Mouse (Mus musculus) MEL (cell line): ENCODE measurements around the gene Tmem81. TPM values are rescaled to one million over a fixed set of nuclear protein-coding genes. Genes with fewer than 3 reads are reported as not detected.

Experiments used
- DNase-seq: peaks from one replicate; pipeline ENCODE4 v3.0.0; 2011; ENCODE audit warnings: low read depth, low spot score
- H3K27ac ChIP-seq: 2 replicates; pipeline ENCODE4 v1.5.1; 2012; ENCODE audit warnings: low read depth, mild to moderate bottlenecking, control low read depth, low read length, moderate library complexity; ENCODE audit not compliant: control insufficient read depth
- H3K27me3 ChIP-seq, 2 experiments: fragments of 150-350 bp in 1 of 2; sonication (generic) in 1 of 2; 2 replicates each; pipeline ENCODE4 v1.6.1; 2012; ENCODE audit warnings: low read length in 2 of 2, mild to moderate bottlenecking in 2 of 2, improper control_type of control experiment in 1 of 2, moderate library complexity in 1 of 2; ENCODE audit not compliant: insufficient read depth in 2 of 2, control insufficient read depth in 1 of 2
- H3K36me3 ChIP-seq, 2 experiments: 2 replicates each; pipeline ENCODE4 v1.6.1; 2012 to 2014; ENCODE audit warnings: low read length in 2 of 2, improper control_type of control experiment in 1 of 2, inconsistent platforms in 1 of 2, mild to moderate bottlenecking in 1 of 2; ENCODE audit not compliant: insufficient read depth in 2 of 2, control insufficient read depth in 1 of 2
- H3K4me1 ChIP-seq, 2 experiments: fragments of 150-350 bp in 1 of 2; sonication (generic) in 1 of 2; 2 replicates each; pipeline ENCODE4 v1.6.1; 2012; ENCODE audit warnings: low read length in 2 of 2, improper control_type of control experiment in 1 of 2, mild to moderate bottlenecking in 1 of 2; ENCODE audit not compliant: insufficient read depth in 2 of 2, control insufficient read depth in 1 of 2
- H3K4me3 ChIP-seq, 2 experiments: fragments of 150-350 bp in 1 of 2; sonication (generic) in 1 of 2; 2 replicates each; pipeline ENCODE4 v1.5.1; 2012; ENCODE audit warnings: low read depth in 2 of 2, low read length in 2 of 2, mild to moderate bottlenecking in 2 of 2, moderate library complexity in 2 of 2, control low read depth in 1 of 2, improper control_type of control experiment in 1 of 2; ENCODE audit not compliant: control insufficient read depth in 1 of 2, insufficient read depth in 1 of 2
- H3K79me2 ChIP-seq: 2 replicates; pipeline ENCODE4 v1.6.1; 2012; ENCODE audit warnings: mild to moderate bottlenecking, low read length, moderate library complexity; ENCODE audit not compliant: control insufficient read depth, poor library complexity, insufficient read depth
- H3K9ac ChIP-seq: 2 replicates; pipeline ENCODE4 v1.6.1; 2012; ENCODE audit warnings: low read depth, mild to moderate bottlenecking, control low read depth, low read length, moderate library complexity; ENCODE audit not compliant: control insufficient read depth, poor library complexity, severe bottlenecking
- H3K9me3 ChIP-seq: fragments of 150-350 bp; sonication (generic); replicated peaks from 2 replicates; pipeline ENCODE4 v1.6.1; 2012; ENCODE audit warnings: mild to moderate bottlenecking, low read length, improper control_type of control experiment, moderate library complexity; ENCODE audit not compliant: insufficient read depth
- CHD1 ChIP-seq: IDR thresholded peaks from 2 replicates; pipeline ENCODE4 v1.6.1; 2012; ENCODE audit warnings: low read depth, mild to moderate bottlenecking, inconsistent platforms, low read length, improper control_type of control experiment
- CHD2 ChIP-seq: IDR thresholded peaks from 2 replicates; pipeline ENCODE4 v1.6.1; 2011; ENCODE audit warnings: low read length, improper control_type of control experiment
- CTCF ChIP-seq, 3 experiments: IDR thresholded peaks in 2 of 3; conservative IDR thresholded peaks in 1 of 3; 2 replicates each; pipeline ENCODE4 v1.5.1; 2011 to 2012; ENCODE audit warnings: low read length in 3 of 3, low read depth in 2 of 3, mild to moderate bottlenecking in 2 of 3, improper control_type of control experiment in 1 of 3, inconsistent platforms in 1 of 3, mixed read lengths in 1 of 3, moderate library complexity in 1 of 3; ENCODE audit not compliant: control insufficient read depth in 1 of 3, insufficient read depth in 1 of 3, poor library complexity in 1 of 3, severe bottlenecking in 1 of 3
- E2F4 ChIP-seq: IDR thresholded peaks from 2 replicates; pipeline ENCODE4 v1.6.1; 2011; ENCODE audit warnings: low read depth, low read length, improper control_type of control experiment, borderline replicate concordance
- EP300 ChIP-seq, 2 experiments: IDR thresholded peaks; 2 replicates each; pipeline ENCODE4 v1.6.1; 2011; ENCODE audit warnings: improper control_type of control experiment in 2 of 2, low read length in 2 of 2, low read depth in 1 of 2, mild to moderate bottlenecking in 1 of 2
- ETS1 ChIP-seq: IDR thresholded peaks from 2 replicates; pipeline ENCODE4 v1.6.1; 2012; ENCODE audit warnings: low read depth, mild to moderate bottlenecking, inconsistent platforms, low read length, improper control_type of control experiment, moderate library complexity
- HCFC1 ChIP-seq: IDR thresholded peaks from 2 replicates; pipeline ENCODE4 v1.6.1; 2012; ENCODE audit warnings: low read depth, mild to moderate bottlenecking, inconsistent platforms, low read length, improper control_type of control experiment, moderate library complexity
- JUND ChIP-seq: IDR thresholded peaks from 2 replicates; pipeline ENCODE4 v1.6.1; 2011; ENCODE audit warnings: low read depth, mild to moderate bottlenecking, improper control_type of control experiment, low read length
- KAT2A ChIP-seq: conservative IDR thresholded peaks from 2 replicates; pipeline ENCODE4 v1.6.1; 2012; ENCODE audit warnings: low read depth, low read length, improper control_type of control experiment, inconsistent platforms
- MAFK ChIP-seq: IDR thresholded peaks from 2 replicates; pipeline ENCODE4 v1.6.1; 2011; ENCODE audit warnings: low read depth, mild to moderate bottlenecking, low read length, improper control_type of control experiment, borderline replicate concordance
- MAZ ChIP-seq: IDR thresholded peaks from 2 replicates; pipeline ENCODE4 v1.6.1; 2012; ENCODE audit warnings: low read depth, mild to moderate bottlenecking, inconsistent platforms, low read length, improper control_type of control experiment
- MEF2A ChIP-seq: IDR thresholded peaks from 2 replicates; pipeline ENCODE4 v1.6.1; 2014; ENCODE audit warnings: low read depth, mild to moderate bottlenecking, inconsistent platforms, low read length, improper control_type of control experiment; ENCODE audit not compliant: poor library complexity, insufficient replicate concordance, severe bottlenecking; ENCODE audit errors: extremely low read depth
- MXI1 ChIP-seq: IDR thresholded peaks from 2 replicates; pipeline ENCODE4 v1.6.1; 2011; ENCODE audit warnings: mild to moderate bottlenecking, low read depth, low read length, improper control_type of control experiment
- MYB ChIP-seq: IDR thresholded peaks from 2 replicates; pipeline ENCODE4 v1.6.1; 2011; ENCODE audit warnings: mild to moderate bottlenecking, low read depth, low read length, improper control_type of control experiment
- MYC ChIP-seq: IDR thresholded peaks from 2 replicates; pipeline ENCODE4 v1.6.1; 2011; ENCODE audit warnings: low read depth, mild to moderate bottlenecking, low read length, improper control_type of control experiment, moderate library complexity
- NRF1 ChIP-seq: IDR thresholded peaks from 2 replicates; pipeline ENCODE4 v1.6.1; 2014; ENCODE audit warnings: low read depth, mild to moderate bottlenecking, inconsistent platforms, low read length, improper control_type of control experiment, moderate library complexity; ENCODE audit not compliant: poor library complexity, insufficient read depth, severe bottlenecking
- POLR2A ChIP-seq, 2 experiments: IDR thresholded peaks; 2 replicates each; pipeline ENCODE4 v1.6.1; 2011 to 2012; ENCODE audit warnings: low read length in 2 of 2, mild to moderate bottlenecking in 2 of 2, control low read depth in 1 of 2, improper control_type of control experiment in 1 of 2, low read depth in 1 of 2, moderate library complexity in 1 of 2; ENCODE audit not compliant: control insufficient read depth in 1 of 2, insufficient read depth in 1 of 2, poor library complexity in 1 of 2
- POLR2AphosphoS2 ChIP-seq: IDR thresholded peaks from 2 replicates; pipeline ENCODE4 v1.6.1; 2011; ENCODE audit warnings: low read length, improper control_type of control experiment
- POLR2AphosphoS5 ChIP-seq: IDR thresholded peaks from 2 replicates; pipeline ENCODE4 v1.6.1; 2012; ENCODE audit warnings: low read depth, borderline replicate concordance, mild to moderate bottlenecking, inconsistent platforms, low read length, moderate library complexity, mixed read lengths
- RAD21 ChIP-seq: IDR thresholded peaks from 2 replicates; pipeline ENCODE4 v1.6.1; 2011; ENCODE audit warnings: mild to moderate bottlenecking, low read depth, low read length, improper control_type of control experiment
- SIN3A ChIP-seq: IDR thresholded peaks from 2 replicates; pipeline ENCODE4 v1.6.1; 2012; ENCODE audit warnings: low read length, improper control_type of control experiment, inconsistent platforms
- TCF12 ChIP-seq: IDR thresholded peaks from 2 replicates; pipeline ENCODE4 v1.6.1; 2014; ENCODE audit warnings: low read depth, mild to moderate bottlenecking, inconsistent platforms, low read length, improper control_type of control experiment, moderate library complexity
- USF2 ChIP-seq, 2 experiments: IDR thresholded peaks; 2 replicates each; pipeline ENCODE4 v1.6.1; 2011 to 2012; ENCODE audit warnings: improper control_type of control experiment in 2 of 2, low read length in 2 of 2, borderline replicate concordance in 1 of 2, inconsistent platforms in 1 of 2, low read depth in 1 of 2, mild to moderate bottlenecking in 1 of 2; ENCODE audit not compliant: insufficient read depth in 1 of 2
- ZC3H11A ChIP-seq: IDR thresholded peaks from 2 replicates; pipeline ENCODE4 v1.6.1; 2012; ENCODE audit warnings: low read depth, mild to moderate bottlenecking, inconsistent platforms, low read length, improper control_type of control experiment
- ZNF384 ChIP-seq: IDR thresholded peaks from 2 replicates; pipeline ENCODE4 v1.6.1; 2012; ENCODE audit warnings: low read depth, mild to moderate bottlenecking, inconsistent platforms, low read length, improper control_type of control experiment
- polyA plus RNA-seq, 2 experiments: library from polyadenylated mRNA; stranded (reverse) in 1 of 2; unstranded in 1 of 2; fragments of >175 nt in 1 of 2; fragments of >200 nt in 1 of 2; gene quantifications; 2 replicates each; pipeline versions ENCODE4 v1.2.1 to v1.2.4; 2012; ENCODE audit warnings: low replicate concordance in 2 of 2, low read depth in 1 of 2; ENCODE audit not compliant: insufficient read length in 2 of 2, insufficient read depth in 1 of 2, missing spikeins in 1 of 2
- total RNA-seq: library from RNA; depleted of rRNA; stranded (reverse); fragments of 300-350 nt; gene quantifications from 2 replicates; pipeline ENCODE4 v1.2.3, GENCODE M21; 2012

The Tmem81 gene
- total and polyA plus RNA-seq, 3 experiments: 2.9 to 5.4 TPM; not detected in 1

GRCm38 (mm10) chr1:132533840-132534239 is 27.8 kb downstream of the Tmem81 start:
- no peaks in the 10 kb centered on the region for H3K9me3 ChIP-seq
- H3K36me3 ChIP-seq: no peaks in the 10 kb centered on the region
- H3K4me3 ChIP-seq: no peak overlapping the region
- H3K27ac ChIP-seq: no peak overlapping the region
- no peak for TF ChIP-seq CTCF (IDR thresholded peaks at IDR 0.05 in 2 of 3, conservative IDR thresholded peaks at IDR 0.05 in 1 of 3; ENCODE audit: control insufficient read depth in 1 of 3, insufficient read depth in 1 of 3, low read depth in 2 of 3, low read length in 3 of 3, poor library complexity in 1 of 3, severe bottlenecking in 1 of 3)
- no peak for TF ChIP-seq E2F4
- no peak for TF ChIP-seq KAT2A
- TF ChIP-seq MYB: no peak
- no peak for TF ChIP-seq MEF2A
- TF ChIP-seq HCFC1: no peak
- TF ChIP-seq JUND: no peak
- no peak for TF ChIP-seq NRF1
- TF ChIP-seq EP300 (IDR thresholded peaks at IDR 0.05; ENCODE audit: low read depth in 1 of 2, low read length in 2 of 2): no peak
- TF ChIP-seq MAFK: no peak
- TF ChIP-seq ETS1: no peak
- TF ChIP-seq ZC3H11A: no peak
- no peak for TF ChIP-seq ZNF384
- no peak for TF ChIP-seq MAZ
- no peak for TF ChIP-seq SIN3A
- TF ChIP-seq POLR2AphosphoS2: no peak
- H3K4me1 ChIP-seq: no peaks in the 10 kb centered on the region
- DNase-seq: no peak
- H3K9ac ChIP-seq: no peak overlapping the region
- H3K27me3 ChIP-seq: peaks cover 6 to 12% of the 10 kb centered on the region in 2 experiments; a peak in 3 of 4 replicates
- H3K79me2 ChIP-seq: no peaks in the 10 kb centered on the region

DNA sequence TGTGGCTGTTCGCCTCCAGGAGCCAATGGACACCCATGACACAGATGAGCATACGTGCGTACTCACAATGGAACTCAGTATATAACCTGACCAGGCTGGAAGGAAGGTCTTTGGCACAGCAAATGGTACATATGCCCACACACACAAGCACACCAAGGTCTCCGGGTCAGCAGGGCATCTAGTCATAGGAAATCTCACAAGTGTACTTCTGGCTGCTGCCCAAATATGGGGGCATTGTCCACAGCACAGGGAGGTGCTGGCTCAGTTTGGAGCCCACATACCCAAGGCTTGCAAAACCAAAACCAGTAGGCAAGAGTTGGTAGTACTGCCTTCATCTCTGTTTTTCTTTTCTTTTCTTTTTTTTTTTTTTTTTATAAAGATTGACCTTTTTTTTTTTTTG is 29.5 kb downstream of the Tmem81 start:
- H3K27me3 ChIP-seq: peaks cover 4 to 10% of the 10 kb centered on the region in 2 experiments; a peak in 3 of 4 replicates

More for the DNA sequence above, 29.5 kb downstream of the Tmem81 start:
- Histone ChIP-seq H3K4me3 (no peak overlapping the region), H3K27ac (no peak overlapping the region), H3K36me3 (no peaks in the 10 kb centered on the region), H3K79me2 (no peaks in the 10 kb centered on the region), H3K9me3 (no peaks in the 10 kb centered on the region), H3K9ac (no peak overlapping the region), H3K4me1 (no peaks in the 10 kb centered on the region)
- DNase-seq: no peak
- TF ChIP-seq CHD2 (no peak), TCF12 (no peak), ZNF384 (no peak), CHD1 (no peak), POLR2A (IDR thresholded peaks at IDR 0.05; ENCODE audit: control insufficient read depth in 1 of 2, insufficient read depth in 1 of 2, low read depth in 1 of 2, low read length in 2 of 2, poor library complexity in 1 of 2) (no peak), RAD21 (no peak), MYC (no peak), JUND (no peak), EP300 (IDR thresholded peaks at IDR 0.05; ENCODE audit: low read depth in 1 of 2, low read length in 2 of 2) (no peak), E2F4 (no peak), ZC3H11A (no peak), MAFK (no peak), KAT2A (no peak), NRF1 (no peak), CTCF (IDR thresholded peaks at IDR 0.05 in 2 of 3, conservative IDR thresholded peaks at IDR 0.05 in 1 of 3; ENCODE audit: control insufficient read depth in 1 of 3, insufficient read depth in 1 of 3, low read depth in 2 of 3, low read length in 3 of 3, poor library complexity in 1 of 3, severe bottlenecking in 1 of 3) (no peak), SIN3A (no peak), ETS1 (no peak), MXI1 (no peak), POLR2AphosphoS5 (no peak), USF2 (IDR thresholded peaks at IDR 0.05; ENCODE audit: borderline replicate concordance in 1 of 2, insufficient read depth in 1 of 2, low read depth in 1 of 2, low read length in 2 of 2) (no peak)
